Mouse (Mus musculus) adrenal gland (tissue): ENCODE results near the gene 4921517D22Rik.
"Not testable (repeated sequence)": the region's sequence is repeated elsewhere in the genome, so short reads cannot be mapped to it uniquely, and the experiment has no call there.

Experiments used
- intact Hi-C: fragments of 180-260 bp; cut with DNase I; formaldehyde crosslinking; loops from one replicate; pipeline ENCODE4 v1.15.1; 2025
- long read RNA-seq, 2 experiments: library from polyadenylated mRNA; unstranded; transcript quantifications; one replicate each; pipeline ENCODE4 v2.0.0; 2020; ENCODE audit warnings: borderline replicate concordance in 1 of 2; ENCODE audit not compliant: insufficient replicate concordance in 1 of 2

The 4921517D22Rik gene
- long read RNA-seq, experiment 1: 0 reads
- long read RNA-seq, experiment 2: 0 reads

DNA sequence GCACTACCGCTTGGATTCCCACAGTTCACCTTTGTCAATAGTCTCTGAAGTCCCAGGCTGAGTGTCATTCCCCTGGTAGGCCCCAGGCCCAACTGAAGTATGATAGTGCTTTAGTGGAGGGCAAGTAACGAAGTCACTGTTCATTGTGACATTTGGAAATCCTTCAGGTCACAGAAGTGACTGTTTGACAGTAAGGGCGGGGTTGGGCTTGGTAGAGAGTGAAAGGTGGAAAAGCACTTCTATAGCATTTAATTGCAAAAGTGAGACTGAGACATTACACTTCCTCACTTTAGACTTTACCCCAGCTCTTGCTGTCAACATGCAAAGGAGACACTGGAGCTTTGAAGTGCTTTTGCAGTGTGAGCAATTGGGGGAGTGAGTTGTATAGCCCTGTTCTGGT, at the start of gene 4921517D22Rik:
Gene 4921517D22Rik (minus strand): TSS at position 101 of the 400 bp plus-strand sequence.
- intact Hi-C loops: no loop called here

DNA sequence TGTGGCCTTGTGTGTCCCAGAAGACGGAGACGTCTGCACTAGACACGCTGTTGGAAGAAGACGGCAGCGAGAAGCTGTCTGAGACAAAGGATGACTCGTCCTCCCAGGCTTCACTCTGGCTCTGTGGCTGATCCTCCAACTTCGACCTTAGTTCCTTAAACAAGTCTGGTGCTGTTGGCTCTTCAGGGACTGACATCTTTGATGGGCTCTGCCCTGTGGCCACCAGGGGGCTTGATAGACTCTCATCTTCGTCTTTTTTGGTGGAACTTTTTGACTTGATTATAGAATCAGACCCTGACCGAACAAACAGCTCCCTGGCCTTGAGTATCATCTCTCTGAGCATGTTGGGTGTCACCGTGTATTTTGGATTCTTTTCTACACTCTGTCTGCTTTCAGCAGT, 47.8 kb upstream of the 4921517D22Rik start:
- intact Hi-C loops: no loop called here

DNA sequence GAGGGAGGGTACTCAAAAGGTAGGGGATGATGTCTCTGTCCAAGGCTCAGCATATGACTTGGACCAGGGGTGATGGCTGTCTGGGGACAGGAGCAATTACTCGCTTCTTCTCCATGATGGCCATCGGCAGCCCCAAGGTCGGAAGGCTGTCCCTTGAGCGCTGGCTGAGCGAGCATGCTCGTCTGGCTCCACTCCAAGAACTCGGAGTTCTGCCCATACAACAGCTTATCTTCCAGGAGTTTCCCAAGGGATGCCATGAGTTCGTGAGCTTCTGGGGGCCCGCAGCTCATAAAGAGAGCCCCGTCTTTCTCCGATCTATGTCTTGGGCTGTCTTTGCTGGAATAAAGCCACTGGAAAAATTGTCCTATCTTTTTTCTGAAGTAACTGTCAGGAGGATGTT, 47.2 kb upstream of the 4921517D22Rik start:
- intact Hi-C loops: no loop called here

DNA sequence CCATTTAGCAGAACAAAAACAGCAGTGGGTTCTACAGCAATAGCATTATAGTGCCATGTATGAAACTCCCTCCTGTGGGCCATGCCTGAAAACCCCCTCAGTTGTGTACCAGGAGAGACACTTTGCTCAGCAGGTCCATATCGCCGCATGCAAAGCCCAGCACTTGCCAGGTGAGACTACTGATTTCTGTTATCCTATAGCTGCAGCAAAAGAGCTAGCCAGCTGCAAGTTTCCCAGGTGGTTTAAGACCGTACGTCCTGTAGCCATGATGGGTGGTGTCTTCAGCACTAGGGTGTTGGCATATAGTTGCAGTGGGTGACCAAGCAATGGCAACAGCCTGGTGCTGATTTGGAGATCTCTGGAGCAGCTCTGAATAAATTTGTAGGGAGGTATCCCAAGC, 45.5 kb upstream of the 4921517D22Rik start:
- intact Hi-C loops: no loop called here

DNA sequence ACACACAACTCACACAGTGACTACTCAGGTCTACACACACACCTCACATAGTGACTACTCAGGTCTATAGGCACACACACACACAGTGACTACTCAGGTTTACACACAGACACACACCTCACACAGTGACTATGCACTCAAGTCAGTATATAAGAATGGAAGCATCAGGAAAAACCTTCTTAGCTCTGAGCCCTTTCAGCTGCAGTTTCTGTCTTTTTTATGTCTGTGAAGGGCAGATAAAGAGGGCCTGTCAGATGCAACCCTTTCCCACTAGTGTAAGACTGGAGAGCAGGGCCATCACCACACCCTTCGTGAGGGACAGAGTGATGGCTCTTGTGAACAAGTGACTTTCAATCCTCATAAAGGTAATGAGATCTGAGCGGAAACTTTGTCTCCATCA, 44.5 kb upstream of the 4921517D22Rik start:
- intact Hi-C loops: no loop called here

DNA sequence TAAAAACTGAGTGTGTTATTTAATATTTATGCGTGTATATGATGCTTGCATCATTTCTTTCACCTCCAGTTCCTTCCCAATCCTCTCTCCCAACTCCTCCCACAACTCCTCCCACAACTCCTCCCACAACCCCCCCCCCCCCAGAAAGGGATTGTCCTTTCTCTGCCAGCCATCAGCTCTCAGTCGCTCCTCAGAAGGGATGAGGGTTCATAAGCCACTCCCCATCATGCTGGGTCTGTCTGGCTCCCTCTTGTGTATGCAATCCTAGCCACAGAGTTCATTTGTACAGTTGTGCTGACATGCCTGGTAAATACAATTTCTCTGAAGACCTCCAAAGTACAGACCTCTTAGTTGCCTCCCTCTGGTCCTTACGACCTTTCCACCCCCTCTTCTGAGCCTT, 41.3 kb upstream of the 4921517D22Rik start:
- intact Hi-C loops: no loop called here

DNA sequence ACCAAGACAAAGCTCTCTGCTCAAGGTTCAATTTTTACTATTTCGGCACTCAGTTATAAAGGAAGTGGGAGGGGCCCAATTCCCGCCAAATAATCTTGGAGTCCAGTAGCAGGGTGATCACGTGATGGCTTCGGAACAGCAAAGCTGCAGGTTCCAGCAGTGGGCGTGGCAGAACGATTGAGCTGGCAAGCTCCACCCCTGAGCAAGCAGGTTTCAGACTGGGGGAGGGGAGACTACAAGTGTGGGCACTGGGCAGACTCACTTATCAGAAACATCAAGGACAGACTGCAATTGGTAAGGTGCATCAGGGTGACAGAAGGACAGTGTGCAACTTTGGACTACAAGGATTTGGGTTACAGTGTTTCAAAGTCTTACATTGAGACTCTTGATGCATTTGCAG, 40.4 kb upstream of the 4921517D22Rik start:
- intact Hi-C loops: not testable (repeated sequence)

DNA sequence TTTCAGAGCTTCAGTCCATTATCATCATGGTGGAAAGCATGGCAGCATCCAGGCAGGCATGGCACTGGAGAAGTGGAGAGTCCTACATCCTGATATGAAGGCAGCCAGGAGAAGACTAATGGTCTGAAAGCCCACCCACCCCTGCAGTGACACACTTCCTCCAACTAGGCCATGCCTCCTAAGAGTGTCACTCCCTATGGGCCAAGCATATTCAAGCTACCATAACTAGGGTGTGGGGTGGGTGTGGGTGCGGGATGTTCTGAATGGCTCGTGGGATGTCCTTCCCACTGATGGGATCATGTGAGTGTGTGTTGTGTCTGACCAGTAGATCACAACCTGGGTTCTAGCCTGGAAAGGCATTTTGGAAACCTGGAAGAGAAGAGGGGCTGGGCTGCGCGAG, 40.0 kb upstream of the 4921517D22Rik start:
- intact Hi-C loops: no loop called here

DNA sequence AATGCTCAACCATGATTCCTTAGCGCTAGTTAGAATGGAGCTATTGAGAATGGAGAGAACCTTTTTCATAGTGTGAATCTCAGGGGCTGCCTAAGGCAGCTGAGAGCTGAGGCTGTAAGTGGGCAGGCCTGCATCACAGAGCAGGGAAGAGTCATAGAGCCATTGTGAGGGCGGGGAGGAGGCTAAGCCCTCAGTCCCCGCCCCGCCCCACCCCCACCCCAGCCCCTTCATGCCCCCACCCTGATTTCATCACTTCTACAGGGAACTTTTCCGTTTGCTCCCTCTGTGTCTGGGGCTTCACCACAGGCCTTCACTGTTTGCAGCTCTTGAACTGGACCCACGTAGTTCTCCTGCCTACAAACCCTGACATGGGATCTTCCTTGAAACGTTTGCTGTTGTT, 37.7 kb upstream of the 4921517D22Rik start, which contains the start of gene Spata31d1d:
Gene Spata31d1d (minus strand): TSS at position 101 of the 400 bp plus-strand sequence.
- intact Hi-C loops: no loop called here

DNA sequence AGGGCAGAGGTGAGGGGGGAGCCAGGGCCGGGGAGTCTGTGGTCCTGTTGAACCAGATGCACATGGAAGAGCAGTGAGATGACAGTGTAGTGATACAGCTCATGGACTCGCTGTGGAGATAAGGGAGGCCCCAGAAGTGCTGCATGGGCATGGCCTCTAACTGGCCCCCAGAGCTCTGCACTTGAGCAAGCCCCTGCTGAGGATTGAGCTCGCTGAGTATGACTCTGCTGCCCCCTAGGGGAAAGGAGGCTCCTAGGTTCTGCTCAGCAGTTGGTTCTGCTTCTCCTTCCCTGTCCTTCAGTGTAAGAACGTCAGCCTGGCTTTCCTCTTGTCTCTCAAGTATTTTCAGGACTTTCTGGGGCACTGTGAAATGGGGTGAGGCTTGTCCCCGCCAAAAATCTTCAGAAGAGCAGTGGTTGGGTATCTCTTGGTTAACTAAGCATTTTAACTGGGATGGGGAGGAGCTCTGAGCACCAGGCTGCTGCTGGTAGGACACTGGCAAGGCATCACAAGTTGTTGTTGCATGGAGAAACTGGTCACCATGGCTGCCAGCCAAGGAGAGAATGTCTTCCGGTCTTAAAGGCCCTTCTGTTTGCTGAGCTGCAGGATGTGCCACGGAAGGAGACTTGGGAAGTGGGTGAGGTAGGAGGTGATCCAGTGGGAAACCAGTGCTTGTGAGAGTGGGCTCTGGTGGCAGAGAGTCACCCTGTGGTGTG, 34.6 kb upstream of the 4921517D22Rik start:
- intact Hi-C loops: loop anchor here (10.0 kb wide), 3 partner anchors 84 to 214 kb away; no protein-coding TSS in a partner anchor

DNA sequence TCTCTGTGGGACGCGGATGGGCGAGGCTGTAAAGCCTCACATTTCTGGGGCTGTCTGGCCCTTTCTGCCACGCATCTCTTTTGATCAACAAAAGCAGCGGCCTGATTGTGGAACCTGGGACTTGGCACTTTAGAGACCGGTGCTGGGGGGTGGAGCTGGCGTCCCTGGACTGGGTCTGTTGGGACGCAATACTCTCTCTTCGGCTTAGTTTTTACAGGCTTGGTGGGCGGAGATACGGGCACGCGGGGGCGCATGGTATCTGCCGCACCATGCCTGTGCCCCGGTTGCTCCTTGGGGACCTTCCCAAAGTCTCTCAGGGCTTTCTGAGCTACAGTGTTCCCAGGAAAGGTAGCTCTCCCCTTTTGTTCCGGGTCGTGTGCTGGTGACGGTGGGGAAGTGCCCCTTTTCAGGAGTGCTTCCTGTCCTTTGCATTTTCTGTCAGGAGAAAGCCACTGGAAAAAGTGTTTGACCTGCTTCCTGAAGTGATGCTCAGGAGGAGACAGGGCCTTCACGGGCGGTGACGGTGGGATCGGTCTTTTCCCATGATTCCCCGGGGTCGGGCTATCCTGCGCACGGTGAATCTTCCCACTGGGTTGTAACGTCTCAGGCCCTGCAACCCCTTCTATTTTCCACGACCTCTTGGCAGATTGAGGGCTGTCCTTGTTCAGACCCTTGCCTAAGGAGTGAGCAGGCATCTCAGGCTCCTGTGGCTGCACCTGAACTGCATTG, 32.4 kb upstream of the 4921517D22Rik start:
- intact Hi-C loops: loop anchor here (10.0 kb wide), 3 partner anchors 82 to 212 kb away; no protein-coding TSS in a partner anchor

DNA sequence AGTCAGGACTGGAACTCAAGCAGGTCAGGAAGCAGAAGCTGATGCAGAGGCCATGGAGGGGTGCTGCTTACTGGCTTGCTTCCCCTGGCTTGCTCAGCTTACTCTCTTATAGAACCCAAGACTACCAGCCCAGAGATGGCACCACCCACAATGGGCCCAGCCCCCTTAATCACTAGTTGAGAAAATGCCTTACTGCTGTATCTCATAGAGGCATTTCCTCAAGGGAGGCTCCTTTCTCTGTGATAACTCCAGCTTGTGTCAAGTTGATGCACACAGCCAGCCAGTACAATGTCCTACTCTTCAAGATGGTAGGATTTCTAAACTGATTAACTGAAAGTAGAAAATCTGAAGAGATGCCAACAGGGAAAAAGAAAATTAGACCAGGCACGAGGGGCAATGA, 28.2 kb upstream of the 4921517D22Rik start:
- intact Hi-C loops: loop anchor here (10.0 kb wide), 3 partner anchors 77 to 207 kb away; no protein-coding TSS in a partner anchor

DNA sequence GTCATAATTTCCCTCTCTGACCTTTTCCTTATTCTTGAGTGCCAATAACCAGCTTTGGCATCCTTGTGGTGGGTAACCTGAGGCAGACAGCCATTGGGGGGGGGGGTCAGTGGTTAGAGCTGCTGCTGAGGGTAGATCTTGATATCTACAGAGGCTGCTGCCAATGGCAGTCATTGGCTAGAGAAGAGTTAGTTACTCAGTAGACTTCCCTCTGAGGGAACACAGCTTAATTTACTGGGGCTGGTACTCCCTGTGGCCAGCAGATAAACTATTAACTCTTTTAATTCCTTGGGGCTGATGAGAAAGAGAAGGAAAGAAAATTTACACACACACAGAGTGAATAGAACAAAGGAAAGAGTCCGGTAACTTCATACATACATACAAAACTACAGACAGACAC, 25.6 kb upstream of the 4921517D22Rik start:
- intact Hi-C loops: no loop called here

DNA sequence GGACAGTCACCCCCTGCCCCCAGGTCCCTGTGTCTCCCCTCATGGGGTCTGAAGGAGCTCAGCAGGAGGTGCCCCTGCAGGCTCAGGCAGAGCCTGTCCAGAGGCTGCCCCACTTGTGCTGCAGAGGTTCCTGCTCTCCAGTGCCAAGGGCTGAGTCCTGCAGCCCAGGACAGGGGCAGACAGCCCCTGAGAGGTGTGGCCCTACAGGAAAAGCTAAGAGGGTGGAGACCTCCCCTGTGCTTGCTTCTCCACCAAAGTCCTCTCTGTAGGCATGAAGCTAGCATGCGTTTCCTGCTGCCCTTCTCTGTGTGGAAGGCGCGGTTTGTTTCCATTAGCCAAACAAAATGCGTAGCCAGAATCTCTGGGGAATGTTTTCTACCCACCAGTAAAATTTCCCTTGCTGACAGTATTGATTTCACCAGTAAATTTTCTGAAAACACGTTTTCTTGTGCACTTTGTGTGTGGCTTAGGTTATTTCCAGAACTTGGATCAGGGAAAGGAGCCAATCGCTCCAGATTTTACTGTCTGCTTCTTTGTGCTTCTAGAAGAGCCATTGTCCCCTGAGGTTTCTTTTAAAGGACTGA, 25.0 kb upstream of the 4921517D22Rik start:
- intact Hi-C loops: not testable (repeated sequence)

DNA sequence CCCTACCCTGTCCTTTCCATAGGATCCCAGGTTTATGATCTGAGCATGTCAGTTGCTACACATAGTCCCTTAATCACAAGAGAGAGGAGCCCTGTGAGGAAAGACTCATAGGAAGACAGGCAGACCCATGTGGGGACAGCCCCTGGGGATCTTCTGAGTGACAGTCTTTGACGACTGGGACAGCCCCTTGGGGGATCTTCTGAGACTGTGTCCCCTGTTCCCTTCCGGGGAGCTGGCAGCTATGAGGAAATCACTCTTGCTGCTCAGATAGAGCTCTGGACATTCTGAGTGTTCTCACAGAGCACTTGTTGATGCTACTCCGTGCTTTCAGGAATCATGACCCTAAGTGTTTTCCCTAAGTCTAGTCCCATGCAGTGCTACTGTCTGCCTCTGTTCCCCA, 19.8 kb upstream of the 4921517D22Rik start:
- intact Hi-C loops: no loop called here

DNA sequence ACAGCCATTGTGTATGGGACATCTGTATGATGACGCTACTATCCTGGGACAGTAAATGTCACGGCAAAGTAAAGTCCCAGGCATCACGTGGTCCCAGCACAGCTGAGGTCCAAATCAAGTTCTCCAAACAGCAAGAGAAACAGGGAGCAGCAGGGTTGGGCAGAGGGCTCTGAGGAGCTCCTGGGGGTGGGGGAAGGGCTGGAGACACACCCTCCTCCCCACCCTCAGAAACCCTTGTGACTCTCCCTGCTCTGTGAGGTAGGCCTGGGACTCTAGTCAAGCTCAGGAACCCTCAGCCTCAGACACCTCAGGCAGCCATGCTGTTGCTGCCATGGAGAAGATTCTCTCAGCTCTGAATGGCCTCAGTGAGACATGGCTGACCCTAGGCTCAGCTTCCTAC, 18.1 kb upstream of the 4921517D22Rik start, which contains the start of gene Spata31d1b:
Gene Spata31d1b (plus strand): TSS at position 301 of the 400 bp plus-strand sequence.
- intact Hi-C loops: not testable (repeated sequence)

DNA sequence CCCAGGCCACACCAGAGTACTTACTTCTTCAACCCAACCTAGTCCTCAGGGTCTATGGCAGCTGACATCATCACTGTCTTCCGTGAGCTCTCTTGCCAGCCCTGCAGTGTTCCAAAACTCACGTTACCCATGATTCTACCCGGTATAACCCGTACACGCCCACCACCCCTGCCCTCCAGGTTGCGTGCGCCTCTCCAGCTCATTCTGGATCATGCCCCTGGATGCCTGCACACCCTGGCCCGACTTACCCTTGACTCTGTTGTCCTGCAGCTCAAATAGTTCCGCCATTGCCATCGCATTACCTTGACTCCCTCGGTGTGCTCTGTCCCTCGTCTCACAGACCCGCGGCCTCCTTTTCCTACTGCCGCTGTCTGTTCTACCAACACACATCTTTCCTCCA, 16.3 kb upstream of the 4921517D22Rik start, which contains the start of gene Spata31d1a:
Gene Spata31d1a (minus strand): TSS at position 101 of the 400 bp plus-strand sequence.
- intact Hi-C loops: no loop called here

DNA sequence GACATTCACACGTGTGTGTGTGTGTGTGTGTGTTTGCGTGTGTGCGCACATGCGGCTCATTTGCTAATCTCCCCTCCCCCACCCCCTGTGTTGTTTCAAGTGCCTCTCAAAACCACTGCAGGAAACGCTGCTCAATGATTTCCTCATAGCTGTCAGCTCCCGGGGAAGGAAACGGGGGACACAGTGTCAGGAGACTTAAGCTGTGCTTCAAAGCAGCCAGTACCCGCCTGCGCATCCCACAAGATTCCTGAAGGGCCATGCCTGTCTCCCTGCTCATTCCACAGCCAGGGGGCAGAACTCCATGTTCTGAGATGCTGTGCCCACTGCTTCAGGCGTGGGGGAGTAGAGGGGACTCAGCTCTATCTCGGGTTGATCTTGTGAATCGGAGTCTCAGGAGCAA, 10.7 kb upstream of the 4921517D22Rik start:
- intact Hi-C loops: no loop called here

DNA sequence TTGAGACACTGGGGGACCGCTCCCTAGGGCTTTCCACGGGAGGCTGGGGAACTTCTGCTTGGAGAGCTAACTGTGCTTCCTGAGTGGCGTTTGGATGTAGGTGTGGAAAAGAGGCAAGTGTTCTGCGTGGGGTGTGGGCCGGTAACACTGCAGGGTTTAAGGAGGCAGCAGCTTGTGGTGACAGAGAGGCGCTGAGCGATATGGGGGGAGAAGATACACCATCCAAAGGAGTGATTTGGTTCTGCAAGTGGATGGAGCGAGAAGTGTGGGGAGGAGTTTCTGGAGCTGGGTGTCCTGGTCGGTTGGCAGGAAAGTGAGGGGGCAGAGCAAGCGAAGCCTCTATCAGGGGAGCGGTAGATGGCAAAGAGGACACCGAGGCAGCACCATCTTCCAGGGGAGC, 9.6 kb upstream of the 4921517D22Rik start:
- intact Hi-C loops: no loop called here

DNA sequence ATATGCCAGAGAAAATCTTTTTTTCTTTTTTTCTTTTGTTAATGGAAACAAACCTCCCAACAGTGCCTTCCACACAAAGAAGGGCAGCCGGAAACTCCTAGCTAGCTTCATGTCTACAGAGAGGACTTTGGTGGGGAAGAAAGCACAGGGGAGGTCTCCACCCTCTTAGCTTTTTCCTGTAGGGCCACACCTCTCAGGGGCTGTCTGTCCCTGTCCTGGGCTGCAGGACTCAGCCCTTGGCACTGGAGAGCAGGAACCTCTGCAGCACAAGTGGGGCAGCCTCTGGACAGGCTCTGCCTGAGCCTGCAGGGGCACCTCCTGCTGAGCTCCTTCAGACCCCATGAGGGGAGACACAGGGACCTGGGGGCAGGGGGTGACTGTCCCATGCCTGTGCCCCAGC, 6.2 kb upstream of the 4921517D22Rik start:
- intact Hi-C loops: not testable (repeated sequence)

DNA sequence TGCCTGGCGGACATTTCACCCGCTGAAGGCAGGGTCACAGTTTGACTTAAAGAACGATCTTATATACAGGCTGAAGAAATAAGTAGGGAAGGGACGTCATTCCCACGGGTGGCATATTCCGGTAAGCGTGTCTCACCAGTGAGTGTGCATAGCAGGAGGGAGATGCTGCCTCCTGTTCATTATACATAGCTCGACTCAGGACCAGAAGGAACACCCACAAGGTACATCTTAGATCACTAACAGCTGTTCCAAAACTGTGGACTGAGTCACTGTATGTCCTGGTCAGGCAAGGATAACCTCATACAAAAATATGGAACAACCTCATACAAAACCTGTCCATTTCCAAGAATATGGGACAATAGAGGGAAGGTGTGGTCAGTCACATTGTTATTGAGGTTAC, 5.2 kb upstream of the 4921517D22Rik start:
- intact Hi-C loops: no loop called here

DNA sequence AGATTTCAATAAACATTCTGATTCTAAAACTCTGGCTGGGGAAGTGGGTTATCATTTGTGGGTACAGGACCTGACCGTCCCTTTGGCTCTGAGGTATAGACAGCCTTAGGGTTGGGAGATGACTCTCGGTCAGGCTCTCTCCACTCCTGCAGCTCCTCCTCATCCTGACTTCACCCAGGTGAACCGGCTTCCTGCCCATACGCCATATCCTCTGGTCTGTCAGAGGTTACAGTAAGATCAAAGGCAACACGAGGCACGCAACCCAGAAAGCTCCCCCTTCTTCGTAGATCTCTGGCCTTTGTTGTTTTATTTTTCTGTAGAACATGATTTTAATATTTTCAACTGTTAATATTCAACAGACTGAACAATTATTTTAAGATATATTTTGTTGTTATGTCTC, 1.9 kb upstream of the 4921517D22Rik start:
- intact Hi-C loops: no loop called here
